Mouse (Mus musculus): ENCODE data around the gene Tbcc.

The Tbcc gene

GRCm38 (mm10) chr17:46912331-46912730 is 21.8 kb downstream of the Tbcc start:
- DNase-seq = no peak

- no peak for DNase-seq
Measured at GRCm38 (mm10) chr17:46915129-46915528, 24.6 kb downstream of the Tbcc start.

GRCm38 (mm10) chr17:46918951-46919350 is 28.5 kb downstream of the Tbcc start:
- no peak for DNase-seq

GRCm38 (mm10) chr17:46920855-46921254 is 30.4 kb downstream of the Tbcc start:
- no peak for DNase-seq

- no peak for DNase-seq
Measured at GRCm38 (mm10) chr17:46926192-46926591, 35.7 kb downstream of the Tbcc start.

GRCm38 (mm10) chr17:46926941-46927340 is 36.5 kb downstream of the Tbcc start:
- no peak for DNase-seq

GRCm38 (mm10) chr17:46927781-46928180 is 37.3 kb downstream of the Tbcc start:
- no peak for DNase-seq

GRCm38 (mm10) chr17:46929277-46929676 is 38.8 kb downstream of the Tbcc start:
- DNase-seq = no peak

- DNase-seq = no peak
Measured at GRCm38 (mm10) chr17:46929897-46930296, 39.4 kb downstream of the Tbcc start.

GRCm38 (mm10) chr17:46932961-46933360 is 42.5 kb downstream of the Tbcc start:
- no peak for DNase-seq

GRCm38 (mm10) chr17:46933557-46934348 is 43.3 kb downstream of the Tbcc start:
- DNase-seq = peak; percentile 57 to 62

- no peak for DNase-seq
Measured at GRCm38 (mm10) chr17:46940461-46940860, 50.0 kb downstream of the Tbcc start.

Measured in cerebellum, postnatal 36 days (tissue).